Mouse (Mus musculus) cerebellum, postnatal 36 days (tissue): ENCODE measurements at regions not wholly inside any gene's neighbourhood (a gene's known extent, or its start where the extent isn't known, plus 50 kb on each side); places are given as distances from the start of the nearest gene placed in this dataset.

Experiments used
- DNase-seq, 2 experiments: peaks; one replicate each; pipeline ENCODE4 v3.0.0; 2021 to 2022; ENCODE audit warnings: mixed read lengths in 2 of 2

GRCm38 (mm10) chr2:51822976-51823375 lies 112.0 kb downstream of the Rbm43 start:
- DNase-seq = no peak

DNA sequence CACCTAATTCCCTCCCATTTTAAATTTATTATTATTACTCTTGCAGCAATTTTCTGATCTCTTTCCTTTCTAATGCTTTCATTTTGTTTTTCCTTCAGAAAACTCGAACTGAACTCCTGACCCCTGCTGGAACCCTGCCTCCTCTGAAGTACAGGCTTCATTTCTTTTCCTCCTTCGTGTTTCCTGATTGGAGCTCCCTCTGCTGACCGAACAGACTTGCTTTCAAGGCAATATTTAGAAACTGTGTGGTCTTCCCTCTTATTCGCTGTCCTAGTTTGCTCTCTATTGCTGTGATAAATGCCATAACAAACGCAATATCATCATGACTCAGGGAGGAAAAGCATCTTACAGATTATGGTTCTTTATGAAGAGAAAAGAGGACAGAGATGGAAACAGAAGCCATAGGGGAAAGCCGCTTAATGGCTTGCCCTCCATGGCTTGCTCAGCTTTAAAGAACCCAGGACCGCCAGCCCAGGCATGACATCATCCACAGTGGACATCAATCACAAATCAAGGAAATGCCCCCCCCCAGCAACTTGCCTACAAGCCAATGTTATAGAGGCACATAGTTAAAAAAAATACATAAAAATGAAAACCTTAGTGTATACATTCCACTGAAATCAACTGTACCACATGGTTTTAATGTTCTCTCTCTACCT lies 104.5 kb downstream of the Rbm43 start:
- DNase-seq = peak; percentile 21 to 35

GRCm38 (mm10) chr2:51830965-51831720 lies 103.8 kb downstream of the Rbm43 start:
- no peak for DNase-seq

GRCm38 (mm10) chr2:51837864-51838263 lies 97.1 kb downstream of the Rbm43 start:
- no peak for DNase-seq

DNA sequence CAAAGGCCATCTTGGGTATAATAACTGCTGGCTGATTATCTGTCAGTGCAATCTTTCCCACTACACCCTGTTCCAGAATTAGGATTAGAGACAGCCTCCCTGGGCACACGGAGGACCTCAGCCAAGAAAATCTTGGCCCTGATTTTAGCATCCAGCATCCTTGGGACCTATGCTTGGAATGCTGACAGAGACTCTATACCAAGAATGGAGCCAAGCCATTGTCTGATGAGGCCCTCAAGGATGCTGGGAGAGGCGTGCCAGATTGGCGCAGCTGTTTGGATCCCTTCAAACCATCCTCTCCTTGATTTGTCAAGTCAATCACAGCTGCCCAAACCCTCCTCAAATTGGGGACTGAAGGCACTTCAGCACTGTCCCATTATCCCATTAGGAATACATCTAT lies 94.2 kb downstream of the Rbm43 start:
- peak; percentile 21 to 23 for DNase-seq

- DNase-seq = no peak
These were observed 90.1 kb downstream of the Rbm43 start for GRCm38 (mm10) chr2:51844831-51845230.

DNA sequence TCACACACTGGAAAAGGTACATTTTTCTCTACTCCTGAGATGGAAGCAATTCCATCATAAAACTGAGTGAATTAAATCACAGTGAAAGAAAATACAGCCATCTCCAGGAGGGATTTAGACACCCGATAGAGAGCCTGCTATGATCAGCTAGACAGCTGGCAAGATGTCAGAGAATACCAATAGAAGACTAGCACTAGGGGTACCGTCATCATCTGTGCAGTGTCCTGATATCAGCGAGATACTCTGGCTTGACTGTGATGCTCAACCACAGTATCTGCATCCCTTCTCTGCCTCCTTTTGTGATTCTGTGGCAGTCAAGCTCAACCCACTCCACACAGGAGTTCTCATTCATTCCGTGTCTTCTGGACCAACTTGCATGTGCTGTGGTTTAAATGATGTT lies 87.4 kb downstream of the Rbm43 start:
- no peak for DNase-seq

- DNase-seq = no peak
These were observed 87.0 kb downstream of the Rbm43 start for GRCm38 (mm10) chr2:51847964-51848363.

DNA sequence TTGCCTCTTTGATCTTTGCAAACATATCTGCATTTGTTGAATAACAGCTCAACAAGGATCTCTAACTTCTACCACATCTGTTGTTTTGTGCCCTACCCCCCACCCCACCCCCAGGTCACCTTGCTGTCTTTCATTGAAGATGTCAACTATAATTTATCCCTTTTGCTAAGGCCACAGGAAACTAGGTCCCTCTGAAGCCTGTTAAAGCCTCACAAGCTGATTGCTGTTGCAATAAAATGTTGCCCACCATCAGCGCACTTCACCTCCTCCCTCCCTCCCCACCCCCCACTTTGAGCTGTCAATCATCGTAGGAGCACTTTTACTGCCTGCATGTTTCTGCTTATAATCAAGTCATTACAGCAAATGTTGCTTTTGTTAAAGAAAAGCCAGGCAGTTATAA lies 86.5 kb downstream of the Rbm43 start:
- no peak for DNase-seq

GRCm38 (mm10) chr2:51850581-51850980 lies 84.4 kb downstream of the Rbm43 start:
- DNase-seq = no peak

DNA sequence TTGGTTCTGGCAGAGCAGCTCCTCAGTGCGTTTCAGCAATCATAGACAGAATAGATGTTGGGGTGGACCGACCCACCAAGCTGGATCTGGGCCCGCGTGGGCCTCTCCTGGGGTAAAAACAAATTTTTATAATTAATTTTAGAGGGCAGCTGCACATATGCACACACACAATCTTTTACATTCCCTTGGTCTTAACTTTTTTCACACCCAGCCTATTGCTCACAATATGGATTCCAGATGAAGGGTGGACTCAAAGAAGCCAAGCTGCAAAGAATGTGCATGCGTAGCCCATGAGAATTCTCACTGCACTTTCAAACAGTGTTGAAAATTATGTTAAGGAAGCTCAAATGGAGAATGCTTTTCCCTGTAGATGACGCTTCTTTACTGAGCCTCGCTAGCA lies 83.3 kb downstream of the Rbm43 start:
- DNase-seq = no peak

- no peak for DNase-seq
These were observed 77.7 kb downstream of the Rbm43 start for GRCm38 (mm10) chr2:51857226-51857625.

DNA sequence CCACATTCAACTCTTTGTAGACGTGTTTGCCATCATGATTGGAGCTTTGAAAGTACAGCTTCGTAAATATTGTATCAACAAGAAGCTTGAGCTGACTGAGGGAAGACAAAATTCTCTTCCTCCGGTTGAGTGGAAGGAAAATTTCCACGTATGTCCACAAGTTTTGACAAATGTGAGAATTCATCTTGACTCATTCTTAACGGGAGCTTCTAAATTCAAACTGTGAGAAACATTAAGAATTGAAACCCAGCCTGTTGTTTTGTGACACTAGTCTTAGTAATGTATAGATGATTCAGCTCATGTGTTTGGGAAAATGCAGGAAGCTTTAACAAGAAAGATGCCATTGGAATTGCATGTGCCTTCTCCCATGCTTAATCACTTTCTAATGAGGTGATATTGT lies 68.9 kb downstream of the Rbm43 start:
- DNase-seq = no peak

GRCm38 (mm10) chr2:51868878-51869510 lies 66.0 kb downstream of the Rbm43 start:
- DNase-seq = no peak

DNA sequence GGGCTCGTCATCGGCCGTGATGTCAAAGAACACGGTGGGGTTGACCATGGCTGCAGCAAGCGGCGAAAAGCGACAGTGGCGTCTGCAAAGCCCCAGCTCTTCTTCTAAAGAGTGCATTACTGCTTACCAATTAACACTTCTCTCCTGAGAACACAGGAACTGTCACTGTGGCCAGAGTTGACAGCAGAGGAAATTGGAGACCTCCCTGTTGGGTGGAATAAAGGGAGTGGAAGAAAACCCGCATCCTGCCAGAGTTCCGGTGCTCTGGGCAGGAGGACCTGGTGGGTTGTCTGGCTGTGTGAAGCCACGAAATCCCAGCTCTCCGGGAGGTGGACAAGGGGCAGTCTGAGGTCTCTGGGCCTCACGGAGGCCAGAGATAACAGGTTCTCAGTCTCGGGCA lies 63.4 kb downstream of the Rbm43 start:
- no peak for DNase-seq
